Mouse (Mus musculus): ENCODE data around the gene Txk.

- TF ChIP-seq POLR2A (IDR thresholded peaks at IDR 0.05; ENCODE audit: insufficient read depth, low read depth, low read length) = no peak
- no peak for TF ChIP-seq CTCF (IDR thresholded peaks at IDR 0.05; ENCODE audit: insufficient read depth, low read depth, low read length)
Measured at GRCm38 (mm10) chr5:72720587-72720986, 32.0 kb downstream of the Txk start.

Data from olfactory bulb, adult 2 months (tissue).